Mouse (Mus musculus): ENCODE measurements at regions not wholly inside any gene's neighbourhood (a gene's known extent, or its start where the extent isn't known, plus 50 kb on each side); places are given as distances from the start of the nearest gene placed in this dataset.

DNA sequence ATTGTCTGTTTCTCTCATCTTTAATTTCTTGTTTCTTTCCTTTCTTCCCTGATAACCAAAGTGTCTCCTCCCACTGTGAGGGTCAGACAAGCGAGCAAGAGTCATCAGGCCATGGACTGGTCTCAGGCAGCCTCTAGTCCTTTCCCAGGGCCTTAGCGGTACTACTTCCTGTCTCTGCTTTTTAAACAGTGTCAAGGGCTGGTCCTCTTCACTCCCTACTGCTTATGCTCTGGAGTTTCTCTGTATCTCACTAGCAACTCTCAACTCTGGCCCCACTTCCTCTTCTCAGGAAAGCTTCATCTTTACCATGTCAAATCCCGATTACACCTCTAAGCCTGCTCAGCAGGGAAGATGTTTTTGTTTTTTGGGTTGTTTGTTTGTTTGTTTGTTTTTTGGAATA, 124.1 kb downstream of the Pten start:
- intact Hi-C loops (cut with DNase I) = no loop called here
- DNase-seq = no peak

DNA sequence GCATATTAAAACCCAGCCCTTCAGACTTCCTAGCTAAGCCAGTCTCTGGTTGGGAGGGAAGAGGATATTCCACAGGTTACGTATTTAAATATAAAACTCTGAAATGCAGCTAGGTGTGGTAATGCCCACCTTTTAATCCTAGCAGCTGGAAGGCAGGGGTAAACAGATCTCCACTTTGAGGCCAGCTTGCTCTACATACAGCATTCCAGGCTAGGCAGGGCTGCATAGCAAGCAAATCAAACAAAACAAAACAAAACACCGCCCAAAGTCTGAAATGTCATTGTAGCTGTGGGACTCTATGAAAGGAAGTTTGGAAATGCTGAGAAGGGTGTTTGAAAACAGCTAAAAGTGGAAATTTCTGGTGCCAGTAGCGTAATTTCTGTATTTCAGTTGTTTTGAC, 127.0 kb downstream of the Pten start:
- no peak for DNase-seq
- intact Hi-C loops (cut with DNase I) = no loop called here

GRCm38 (mm10) chr19:32885481-32886131, 128.3 kb downstream of the Pten start:
- peak; percentile 12 for DNase-seq
- intact Hi-C loops (cut with DNase I) = no loop called here

DNA sequence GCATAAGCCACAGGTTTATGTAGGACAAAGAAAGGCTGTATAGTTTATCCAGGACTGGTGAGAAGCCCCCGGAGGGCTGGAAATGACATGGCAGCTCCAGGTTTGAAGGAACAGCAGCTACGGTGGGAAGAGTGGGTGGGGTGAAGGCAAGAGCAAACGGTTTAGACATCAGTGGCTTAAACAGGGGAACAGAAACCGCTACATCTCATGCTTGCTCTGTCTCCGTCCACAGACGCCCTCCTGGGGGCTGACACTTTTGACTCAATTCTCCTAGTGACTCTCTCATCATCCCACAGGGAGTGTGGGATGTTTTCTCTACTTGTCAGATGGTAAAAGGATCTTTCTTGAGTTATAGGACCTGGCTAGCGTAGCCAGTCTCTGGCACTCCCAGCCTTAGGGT, 129.9 kb downstream of the Pten start:
- intact Hi-C loops (cut with DNase I) = no loop called here
- DNase-seq = no peak

GRCm38 (mm10) chr19:32888616-32889305, 131.5 kb downstream of the Pten start:
- intact Hi-C loops (cut with DNase I) = no loop called here
- DNase-seq = no peak

DNA sequence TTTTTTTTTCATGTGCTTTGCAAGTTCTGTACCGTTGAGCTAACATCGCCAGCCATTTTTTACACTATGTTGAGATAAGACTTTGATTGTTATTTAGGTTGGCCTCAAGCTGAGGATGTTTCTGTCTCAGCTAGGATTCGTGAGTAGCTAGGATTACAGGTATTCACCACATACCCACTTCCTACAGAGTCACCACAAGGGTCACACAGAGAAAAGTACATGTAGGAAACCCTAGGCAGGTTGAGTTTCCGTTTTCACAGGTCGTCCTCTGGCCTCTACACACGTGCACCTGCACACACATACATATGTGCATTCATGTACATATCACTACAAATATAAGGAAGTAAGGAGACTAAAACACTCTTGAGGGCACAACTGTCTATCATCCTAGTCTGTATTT, 133.5 kb downstream of the Pten start:
- DNase-seq = no peak
- intact Hi-C loops (cut with DNase I) = no loop called here

DNA sequence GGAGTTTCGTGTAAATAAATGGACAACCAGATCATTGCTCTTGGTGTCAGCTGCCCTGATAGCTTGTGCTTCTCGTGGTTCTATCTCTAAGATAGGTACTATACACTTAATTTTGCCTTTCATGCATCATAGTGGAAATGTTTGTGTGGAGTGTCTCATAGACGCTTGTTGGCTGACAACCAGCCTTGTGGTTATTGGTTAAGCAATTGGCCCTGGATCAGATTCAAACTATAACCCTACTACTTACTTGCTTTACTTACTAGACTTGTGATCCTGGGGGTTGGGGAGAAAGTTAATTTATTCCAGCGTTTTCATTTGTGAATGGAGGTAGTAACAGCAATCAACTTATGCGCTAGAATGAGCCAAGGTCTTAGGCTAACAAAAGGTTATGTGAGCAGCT, 135.2 kb downstream of the Pten start:
- no peak for DNase-seq
- intact Hi-C loops (cut with DNase I) = no loop called here

- intact Hi-C loops (cut with DNase I) = no loop called here
- no peak for DNase-seq
Measured at GRCm38 (mm10) chr19:32903454-32904108, 146.3 kb downstream of the Pten start.

DNA sequence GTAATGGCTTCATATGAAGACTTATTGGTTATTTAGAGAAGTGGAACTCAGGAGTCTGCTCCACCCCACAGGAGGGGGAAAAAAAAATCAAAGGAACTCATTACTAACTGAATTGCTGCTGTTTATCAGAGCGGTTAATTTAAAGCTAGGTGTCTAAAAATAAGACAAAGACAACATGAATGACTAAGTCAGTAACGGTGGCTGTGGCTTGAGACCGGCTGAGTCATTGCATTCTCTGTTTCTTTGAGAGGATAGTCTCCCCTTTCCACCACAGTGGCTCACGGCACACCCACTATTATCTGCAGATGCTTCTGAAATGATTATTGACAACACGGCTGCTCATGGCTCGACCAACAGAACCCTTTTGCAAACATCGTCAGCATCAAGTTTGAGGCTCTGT, 147.2 kb downstream of the Pten start:
- intact Hi-C loops (cut with DNase I) = no loop called here
- no peak for DNase-seq

- intact Hi-C loops (cut with DNase I) = no loop called here
- DNase-seq = no peak
Measured at GRCm38 (mm10) chr19:32905901-32906431, 148.7 kb downstream of the Pten start.

GRCm38 (mm10) chr19:32906820-32907219, 149.5 kb downstream of the Pten start:
- intact Hi-C loops (cut with DNase I) = no loop called here

GRCm38 (mm10) chr19:32910050-32910462, 152.8 kb downstream of the Pten start:
- intact Hi-C loops (cut with DNase I) = no loop called here

More at GRCm38 (mm10) chr19:32906820-32907219, 149.5 kb downstream of the Pten start:
- DNase-seq = no peak

DNA sequence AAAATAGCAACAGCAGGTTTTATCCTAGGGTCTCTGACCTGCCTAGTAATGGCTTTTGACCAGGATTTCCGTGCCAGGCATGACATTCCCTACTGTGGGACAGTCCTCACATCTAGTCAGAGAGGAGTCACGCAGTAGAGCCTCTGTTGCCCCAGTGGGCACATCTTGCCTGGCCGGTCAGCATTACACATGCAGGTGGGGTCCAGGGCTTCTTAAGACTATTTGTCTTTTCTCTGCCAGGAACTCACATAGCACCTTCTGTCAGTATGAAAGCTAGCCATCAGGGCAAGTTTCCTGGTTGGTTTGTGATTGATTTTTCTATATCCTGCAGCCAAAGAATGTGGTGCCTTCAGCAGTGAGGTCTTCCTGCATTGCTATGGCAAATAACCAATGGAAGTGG, 155.0 kb downstream of the Pten start:
- DNase-seq = peak; percentile 29
- intact Hi-C loops (cut with DNase I) = no loop called here

More at GRCm38 (mm10) chr19:32910050-32910462, 152.8 kb downstream of the Pten start:
- no peak for DNase-seq

DNA sequence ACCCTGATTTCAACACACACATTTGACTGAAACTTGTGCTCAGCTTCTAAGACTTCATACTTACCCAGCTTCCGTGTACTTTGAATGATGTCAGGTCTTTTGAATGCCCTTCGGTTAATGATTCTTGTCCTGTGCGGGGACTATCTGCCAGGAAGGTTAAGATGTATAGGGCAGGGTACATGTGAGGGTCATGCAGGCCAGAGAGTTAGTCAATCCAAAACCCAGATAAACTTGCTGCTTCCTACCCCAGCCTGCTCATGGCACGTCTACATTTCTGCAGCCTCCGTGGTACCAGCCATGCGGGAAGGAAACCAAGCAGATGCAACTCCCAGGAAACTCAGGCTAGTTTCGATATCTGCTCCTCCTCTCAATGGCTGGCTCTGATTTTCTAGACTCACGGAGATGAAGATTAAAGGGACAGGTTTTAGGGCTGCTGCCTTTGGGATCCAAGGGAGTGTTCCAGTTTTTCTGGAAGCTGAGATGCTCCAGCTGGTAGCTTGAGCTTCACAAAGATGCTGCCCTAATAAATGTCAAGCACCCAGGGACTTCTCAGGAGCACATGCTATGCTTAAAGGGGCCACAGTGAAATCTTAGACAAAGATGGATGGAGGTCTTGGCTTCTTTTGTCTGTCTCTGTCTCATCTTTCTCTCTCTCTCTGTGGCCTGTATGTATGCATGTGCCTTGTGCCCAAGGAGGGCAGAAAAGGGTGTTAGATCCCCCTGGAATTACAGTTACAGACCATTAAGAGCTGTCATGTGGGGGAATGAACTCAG, 159.4 kb downstream of the Pten start:
- no peak for DNase-seq
- intact Hi-C loops (cut with DNase I) = no loop called here

GRCm38 (mm10) chr19:32921021-32921420, 163.7 kb downstream of the Pten start:
- DNase-seq = no peak
- intact Hi-C loops (cut with DNase I) = no loop called here

GRCm38 (mm10) chr19:32923911-32924310, 166.6 kb downstream of the Pten start:
- intact Hi-C loops (cut with DNase I) = no loop called here
- DNase-seq = no peak

- no peak for DNase-seq
- intact Hi-C loops (cut with DNase I) = no loop called here
Measured at GRCm38 (mm10) chr19:32925628-32926505, 168.6 kb downstream of the Pten start.

- no peak for DNase-seq
- intact Hi-C loops (cut with DNase I) = no loop called here
Measured at GRCm38 (mm10) chr19:32926571-32926970, 169.3 kb downstream of the Pten start.

DNA sequence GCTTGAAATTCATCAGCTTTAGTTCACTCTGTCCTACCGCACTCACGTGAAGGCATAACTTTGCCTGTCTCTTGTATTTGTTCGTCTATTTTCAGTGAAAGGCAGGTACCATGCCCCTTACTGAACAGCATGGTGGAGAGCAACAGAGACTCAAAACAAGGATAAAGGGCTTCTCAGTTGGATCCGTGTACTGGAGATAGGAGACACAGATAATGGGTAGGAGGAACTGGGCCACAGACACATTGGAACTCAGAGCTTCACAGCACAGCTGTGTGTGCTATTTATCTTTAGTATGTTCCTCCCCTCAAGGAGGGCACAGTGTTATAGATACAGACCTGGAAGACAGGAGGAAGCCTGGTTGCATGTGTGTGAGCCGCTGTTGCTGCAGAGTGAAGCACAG, 176.4 kb downstream of the Pten start:
- DNase-seq = no peak
- intact Hi-C loops (cut with DNase I) = no loop called here

GRCm38 (mm10) chr19:32935638-32936037, 178.3 kb downstream of the Pten start:
- no peak for DNase-seq
- intact Hi-C loops (cut with DNase I) = no loop called here

All from left cerebral cortex, postnatal 4 days (tissue).